Mouse (Mus musculus): Measurements from ENCODE around the gene Ano3. TPM values are rescaled to one million over a fixed set of nuclear protein-coding genes. Genes with fewer than 3 reads are reported as not detected.

Ano3 gene
- polyA plus RNA-seq, 1 experiment from 2014 or later, result 0.73 TPM

DNA sequence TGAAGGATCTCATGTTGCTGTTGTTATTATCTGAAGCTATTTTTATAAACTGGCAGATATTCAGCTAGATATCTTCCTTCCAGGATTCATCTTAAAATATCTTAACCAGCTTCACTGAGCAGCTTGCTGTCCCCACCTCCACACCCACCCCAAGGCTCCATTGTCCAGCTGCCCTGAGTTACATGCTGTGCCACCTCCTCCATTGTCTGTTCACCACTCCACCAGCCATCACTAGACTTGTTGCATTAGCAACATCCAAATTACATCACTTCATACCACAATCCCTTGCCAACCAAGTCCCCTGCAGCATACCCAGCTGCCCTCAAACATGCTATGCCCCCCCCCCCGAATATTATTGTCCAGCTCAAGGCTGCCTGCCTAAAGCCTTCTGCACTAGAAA is 154.8 kb downstream of the Ano3 start:
- no peaks in the 10 kb centered on the region for H3K9me3 ChIP-seq (replicated peaks; ENCODE audit: control insufficient read depth, low read length)
- no peak for ATAC-seq (replicated peaks; ENCODE audit: insufficient number of reproducible peaks, low FRiP score, low TSS enrichment, low read depth)
- H3K9ac ChIP-seq (replicated peaks; ENCODE audit: low read length), result no peak overlapping the region
- H3K27me3 ChIP-seq (ENCODE audit: control insufficient read depth, insufficient read depth, low read length), result no peaks in the 10 kb centered on the region
- no peaks in the 10 kb centered on the region for H3K36me3 ChIP-seq (replicated peaks; ENCODE audit: control insufficient read depth, insufficient read depth, low read depth, low read length)
- no peak overlapping the region for H3K4me3 ChIP-seq (ENCODE audit: low read depth, low read length)
- no peak for DNase-seq (ENCODE audit: low spot score)
- H3K4me2 ChIP-seq (ENCODE audit: low read depth, low read length), result no peak overlapping the region
- 53% methylated on average over 1 of the region's 1 CpGs for WGBS
- no peaks in the 10 kb centered on the region for H3K4me1 ChIP-seq (ENCODE audit: control insufficient read depth, insufficient read depth, low read length)
- H3K27ac ChIP-seq (replicated peaks; ENCODE audit: low read depth, low read length), result no peak overlapping the region

DNA sequence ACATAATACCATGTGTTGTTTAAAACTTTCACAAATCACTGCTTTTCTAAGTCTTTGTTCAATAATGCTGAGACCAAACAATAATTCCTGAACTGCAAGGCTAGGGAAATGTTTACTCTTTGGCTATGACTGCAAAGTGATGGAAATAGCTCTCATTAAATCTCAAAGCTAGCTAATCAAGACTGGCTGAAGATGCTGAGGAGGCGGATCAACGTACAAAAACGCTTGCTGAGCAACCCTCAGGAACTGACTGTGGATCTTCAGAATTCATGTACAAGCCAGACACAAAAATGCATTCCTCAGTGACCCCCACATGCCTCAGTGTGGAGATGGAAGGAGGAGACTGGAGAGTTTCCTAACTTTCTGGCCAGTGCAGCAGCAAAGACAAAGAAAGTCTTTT is 155.3 kb downstream of the Ano3 start:
- no peak overlapping the region for H3K4me3 ChIP-seq (ENCODE audit: low read depth, low read length)
- H3K4me1 ChIP-seq (ENCODE audit: control insufficient read depth, insufficient read depth, low read length), result no peaks in the 10 kb centered on the region
- no peaks in the 10 kb centered on the region for H3K36me3 ChIP-seq (replicated peaks; ENCODE audit: control insufficient read depth, insufficient read depth, low read depth, low read length)
- H3K27ac ChIP-seq (replicated peaks; ENCODE audit: low read depth, low read length), result no peak overlapping the region
- WGBS, result 69% methylated on average over 3 of the region's 3 CpGs
- H3K4me2 ChIP-seq (ENCODE audit: low read depth, low read length), result no peak overlapping the region
- no peaks in the 10 kb centered on the region for H3K9me3 ChIP-seq (replicated peaks; ENCODE audit: control insufficient read depth, low read length)
- no peak overlapping the region for H3K9ac ChIP-seq (replicated peaks; ENCODE audit: low read length)
- ATAC-seq (replicated peaks; ENCODE audit: insufficient number of reproducible peaks, low FRiP score, low TSS enrichment, low read depth), result no peak
- no peaks in the 10 kb centered on the region for H3K27me3 ChIP-seq (ENCODE audit: control insufficient read depth, insufficient read depth, low read length)
- no peak for DNase-seq (ENCODE audit: low spot score)

- no peaks in the 10 kb centered on the region for H3K27me3 ChIP-seq (ENCODE audit: control insufficient read depth, insufficient read depth, low read length)
- ATAC-seq (replicated peaks; ENCODE audit: insufficient number of reproducible peaks, low FRiP score, low TSS enrichment, low read depth) (no peak), DNase-seq (ENCODE audit: low spot score) (no peak)
- H3K4me2 ChIP-seq (ENCODE audit: low read depth, low read length), result no peak overlapping the region
- no peaks in the 10 kb centered on the region for H3K36me3 ChIP-seq (replicated peaks; ENCODE audit: control insufficient read depth, insufficient read depth, low read depth, low read length)
- H3K9ac ChIP-seq (replicated peaks; ENCODE audit: low read length), result no peak overlapping the region
- H3K9me3 ChIP-seq (replicated peaks; ENCODE audit: control insufficient read depth, low read length), result no peaks in the 10 kb centered on the region
- no peak overlapping the region for H3K4me3 ChIP-seq (ENCODE audit: low read depth, low read length)
- H3K27ac ChIP-seq (replicated peaks; ENCODE audit: low read depth, low read length), result no peak overlapping the region
- 87% methylated on average over 3 of the region's 3 CpGs for WGBS
- H3K4me1 ChIP-seq (ENCODE audit: control insufficient read depth, insufficient read depth, low read length), result no peaks in the 10 kb centered on the region
Measured at GRCm38 (mm10) chr2:110787396-110787795, 163.3 kb downstream of the Ano3 start.

- Histone ChIP-seq H3K9me3 (replicated peaks; ENCODE audit: control insufficient read depth, low read length) (no peaks in the 10 kb centered on the region), H3K9ac (replicated peaks; ENCODE audit: low read length) (no peak overlapping the region), H3K36me3 (replicated peaks; ENCODE audit: control insufficient read depth, insufficient read depth, low read depth, low read length) (no peaks in the 10 kb centered on the region), H3K4me2 (ENCODE audit: low read depth, low read length) (no peak overlapping the region), H3K4me1 (ENCODE audit: control insufficient read depth, insufficient read depth, low read length) (no peaks in the 10 kb centered on the region), H3K27me3 (ENCODE audit: control insufficient read depth, insufficient read depth, low read length) (no peaks in the 10 kb centered on the region), H3K4me3 (ENCODE audit: low read depth, low read length) (no peak overlapping the region), H3K27ac (replicated peaks; ENCODE audit: low read depth, low read length) (no peak overlapping the region)
- 72% methylated on average over 2 of the region's 2 CpGs for WGBS
- DNase-seq (ENCODE audit: low spot score), result no peak
- no peak for ATAC-seq (replicated peaks; ENCODE audit: insufficient number of reproducible peaks, low FRiP score, low TSS enrichment, low read depth)
Measured at GRCm38 (mm10) chr2:110759434-110759833, 191.3 kb downstream of the Ano3 start.

DNA sequence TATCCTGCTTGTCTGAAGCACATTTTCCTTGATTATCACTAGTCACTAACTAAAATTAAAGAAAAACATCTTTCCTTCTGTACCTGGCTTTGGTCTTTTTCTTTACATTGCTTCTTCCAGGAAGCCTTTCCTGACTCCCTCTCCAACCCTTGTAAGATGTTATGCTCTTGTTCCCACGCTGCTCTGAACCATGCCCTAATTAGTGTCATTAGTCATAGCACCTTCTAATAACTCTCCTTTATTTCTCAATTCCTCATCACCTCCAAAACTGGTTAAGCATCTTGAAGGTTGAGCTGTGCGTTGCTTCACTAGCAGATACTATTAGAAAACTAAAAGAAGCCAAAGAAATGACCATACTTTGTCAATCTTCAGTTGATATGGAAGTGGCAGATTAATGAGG is 193.2 kb downstream of the Ano3 start:
- H3K9ac ChIP-seq (replicated peaks; ENCODE audit: low read length), result no peak overlapping the region
- no peaks in the 10 kb centered on the region for H3K9me3 ChIP-seq (replicated peaks; ENCODE audit: control insufficient read depth, low read length)
- DNase-seq (ENCODE audit: low spot score) (no peak), ATAC-seq (replicated peaks; ENCODE audit: insufficient number of reproducible peaks, low FRiP score, low TSS enrichment, low read depth) (no peak)
- no peaks in the 10 kb centered on the region for H3K36me3 ChIP-seq (replicated peaks; ENCODE audit: control insufficient read depth, insufficient read depth, low read depth, low read length)
- no peaks in the 10 kb centered on the region for H3K4me1 ChIP-seq (ENCODE audit: control insufficient read depth, insufficient read depth, low read length)
- H3K4me2 ChIP-seq (ENCODE audit: low read depth, low read length), result no peak overlapping the region
- no peak overlapping the region for H3K4me3 ChIP-seq (ENCODE audit: low read depth, low read length)
- no peak overlapping the region for H3K27ac ChIP-seq (replicated peaks; ENCODE audit: low read depth, low read length)
- 77% methylated on average over 2 of the region's 2 CpGs for WGBS
- no peaks in the 10 kb centered on the region for H3K27me3 ChIP-seq (ENCODE audit: control insufficient read depth, insufficient read depth, low read length)

DNA sequence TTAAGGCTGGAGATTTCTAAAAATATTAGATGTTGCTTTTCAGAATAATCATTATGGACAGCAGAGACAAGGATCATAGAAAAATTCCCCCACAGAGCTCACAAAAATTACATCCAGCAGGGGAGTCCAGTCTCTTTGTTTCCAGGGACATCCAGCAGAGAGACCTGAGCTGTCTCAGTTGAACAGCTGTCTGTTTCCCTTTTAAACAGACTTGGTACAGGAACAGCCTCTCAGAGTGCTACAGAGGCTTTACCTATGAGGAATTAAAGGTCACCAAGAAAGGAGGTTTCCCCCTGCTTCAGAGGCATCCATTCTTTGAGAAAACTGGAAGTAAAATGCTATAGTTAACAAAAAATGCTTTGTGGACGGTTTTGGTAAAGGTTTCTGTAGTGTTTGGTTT is 210.2 kb downstream of the Ano3 start:
- Histone ChIP-seq H3K4me1 (ENCODE audit: control insufficient read depth, insufficient read depth, low read length) (no peaks in the 10 kb centered on the region), H3K27ac (replicated peaks; ENCODE audit: low read depth, low read length) (no peak overlapping the region), H3K36me3 (replicated peaks; ENCODE audit: control insufficient read depth, insufficient read depth, low read depth, low read length) (no peaks in the 10 kb centered on the region), H3K4me2 (ENCODE audit: low read depth, low read length) (no peak overlapping the region), H3K27me3 (ENCODE audit: control insufficient read depth, insufficient read depth, low read length) (no peaks in the 10 kb centered on the region), H3K4me3 (ENCODE audit: low read depth, low read length) (no peak overlapping the region), H3K9ac (replicated peaks; ENCODE audit: low read length) (no peak overlapping the region), H3K9me3 (replicated peaks; ENCODE audit: control insufficient read depth, low read length) (no peaks in the 10 kb centered on the region)
- WGBS, result 53% methylated on average over 1 of the region's 1 CpGs
- ATAC-seq (replicated peaks; ENCODE audit: insufficient number of reproducible peaks, low FRiP score, low TSS enrichment, low read depth), result no peak
- DNase-seq (ENCODE audit: low spot score), result peak; percentile 9

DNA sequence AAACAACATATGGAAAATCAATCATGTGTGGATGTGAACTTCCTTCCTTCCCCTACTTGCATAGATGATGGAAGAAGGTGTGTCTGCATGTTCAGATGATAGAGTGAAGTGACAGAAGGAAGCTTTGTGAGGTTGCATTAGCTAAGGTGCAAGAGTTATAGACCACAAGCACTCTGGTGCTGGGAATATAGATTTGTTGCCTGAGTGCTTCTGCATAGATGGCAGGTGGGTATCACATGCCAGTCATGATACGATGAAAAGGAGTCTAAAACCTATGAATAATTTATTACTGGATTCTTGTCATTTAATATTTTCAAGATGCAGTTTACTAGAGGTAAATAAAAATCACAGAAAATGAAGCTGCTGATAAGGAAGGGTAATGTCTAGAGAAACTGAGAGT is 210.9 kb downstream of the Ano3 start:
- no peak overlapping the region for H3K27ac ChIP-seq (replicated peaks; ENCODE audit: low read depth, low read length)
- H3K27me3 ChIP-seq (ENCODE audit: control insufficient read depth, insufficient read depth, low read length), result no peaks in the 10 kb centered on the region
- H3K9ac ChIP-seq (replicated peaks; ENCODE audit: low read length), result no peak overlapping the region
- DNase-seq (ENCODE audit: low spot score), result no peak
- H3K4me2 ChIP-seq (ENCODE audit: low read depth, low read length), result no peak overlapping the region
- no peaks in the 10 kb centered on the region for H3K4me1 ChIP-seq (ENCODE audit: control insufficient read depth, insufficient read depth, low read length)
- 90% methylated on average over 1 of the region's 1 CpGs for WGBS
- no peaks in the 10 kb centered on the region for H3K9me3 ChIP-seq (replicated peaks; ENCODE audit: control insufficient read depth, low read length)
- H3K36me3 ChIP-seq (replicated peaks; ENCODE audit: control insufficient read depth, insufficient read depth, low read depth, low read length), result no peaks in the 10 kb centered on the region
- no peak for ATAC-seq (replicated peaks; ENCODE audit: insufficient number of reproducible peaks, low FRiP score, low TSS enrichment, low read depth)
- no peak overlapping the region for H3K4me3 ChIP-seq (ENCODE audit: low read depth, low read length)

DNA sequence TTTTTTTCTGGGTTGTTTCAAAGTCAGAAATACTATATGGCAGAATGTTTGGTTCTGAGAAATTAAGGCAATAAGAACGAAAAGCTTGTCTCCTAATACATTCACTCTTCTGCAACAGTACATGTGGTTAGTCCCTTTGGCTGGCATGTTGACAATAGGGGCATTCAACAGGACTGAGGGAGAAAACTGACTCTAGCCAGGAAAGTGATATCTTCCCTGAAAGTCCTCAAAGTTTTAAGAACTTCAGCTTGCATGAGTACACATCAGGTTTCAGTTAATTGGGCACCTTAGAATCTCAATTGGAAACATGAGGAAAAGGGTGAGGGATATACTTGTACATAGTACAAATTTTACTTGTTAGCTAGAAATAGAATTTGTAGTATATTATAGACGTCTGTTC is 212.7 kb downstream of the Ano3 start:
- no peak overlapping the region for H3K27ac ChIP-seq (replicated peaks; ENCODE audit: low read depth, low read length)
- no peak overlapping the region for H3K4me3 ChIP-seq (ENCODE audit: low read depth, low read length)
- no peaks in the 10 kb centered on the region for H3K4me1 ChIP-seq (ENCODE audit: control insufficient read depth, insufficient read depth, low read length)
- 29% methylated on average over 2 of the region's 2 CpGs for WGBS
- H3K27me3 ChIP-seq (ENCODE audit: control insufficient read depth, insufficient read depth, low read length), result no peaks in the 10 kb centered on the region
- H3K4me2 ChIP-seq (ENCODE audit: low read depth, low read length), result no peak overlapping the region
- H3K9me3 ChIP-seq (replicated peaks; ENCODE audit: control insufficient read depth, low read length), result no peaks in the 10 kb centered on the region
- H3K36me3 ChIP-seq (replicated peaks; ENCODE audit: control insufficient read depth, insufficient read depth, low read depth, low read length), result no peaks in the 10 kb centered on the region
- peak; percentile 34; the same call in 1 of the 2 replicates for ATAC-seq (replicated peaks; ENCODE audit: insufficient number of reproducible peaks, low FRiP score, low TSS enrichment, low read depth)
- H3K9ac ChIP-seq (replicated peaks; ENCODE audit: low read length), result no peak overlapping the region
- peak; percentile 51 for DNase-seq (ENCODE audit: low spot score)

All from embryonic facial prominence, embryonic 11.5 days (tissue).